Mouse (Mus musculus) ovary, adult 18-20 months (tissue): ENCODE measurements around the gene Slc37a1.

ENCODE experiments used
- DNase-seq: peaks from one replicate; pipeline ENCODE4 v3.0.0; 2022; ENCODE audit warnings: low spot score, mixed read lengths

The Slc37a1 gene

DNA sequence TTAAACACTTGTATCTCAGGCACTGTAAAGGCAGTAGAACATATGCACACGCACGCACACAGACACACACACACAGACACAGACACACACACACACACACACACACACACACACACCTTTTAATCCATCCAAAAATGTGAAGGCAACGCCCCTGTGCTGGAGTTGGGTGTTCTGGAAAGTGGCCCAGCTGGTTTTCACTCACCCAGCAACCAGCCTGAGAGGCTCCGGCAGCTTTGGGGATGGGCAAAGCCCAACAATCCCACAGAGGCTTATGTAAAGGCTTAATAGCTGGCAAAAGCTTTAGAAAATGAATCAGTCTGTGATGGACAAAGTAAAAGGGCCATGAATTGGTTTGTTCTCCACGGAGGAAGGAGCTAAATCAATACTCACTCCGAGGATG is 113.7 kb downstream of the Slc37a1 start:
- no peak for DNase-seq
